Mouse (Mus musculus): ENCODE measurements at regions not wholly inside any gene's neighbourhood (a gene's known extent, or its start where the extent isn't known, plus 50 kb on each side); places are given as distances from the start of the nearest gene placed in this dataset.

GRCm38 (mm10) chr17:65000626-65001135, 164.8 kb upstream of the 4930583I09Rik start:
- 54% methylated on average over 5 of the region's 5 CpGs for WGBS
- Histone ChIP-seq H3K9ac (no peak overlapping the region), H3K9me3 (no peaks in the 10 kb centered on the region), H3K36me3 (no peaks in the 10 kb centered on the region), H3K4me2 (no peak overlapping the region), H3K27ac (no peak overlapping the region), H3K27me3 (no peaks in the 10 kb centered on the region), H3K4me1 (peaks cover 3% of the 10 kb centered on the region; the same call in 1 of the 2 replicates), H3K4me3 (no peak overlapping the region)
- ATAC-seq (ENCODE audit: insufficient number of reproducible peaks, low FRiP score, low TSS enrichment, low read depth): no peak

- WGBS: 85% methylated on average over 10 of the region's 10 CpGs
Observed at GRCm38 (mm10) chr17:64994483-64994882, 158.6 kb upstream of the 4930583I09Rik start.

DNA sequence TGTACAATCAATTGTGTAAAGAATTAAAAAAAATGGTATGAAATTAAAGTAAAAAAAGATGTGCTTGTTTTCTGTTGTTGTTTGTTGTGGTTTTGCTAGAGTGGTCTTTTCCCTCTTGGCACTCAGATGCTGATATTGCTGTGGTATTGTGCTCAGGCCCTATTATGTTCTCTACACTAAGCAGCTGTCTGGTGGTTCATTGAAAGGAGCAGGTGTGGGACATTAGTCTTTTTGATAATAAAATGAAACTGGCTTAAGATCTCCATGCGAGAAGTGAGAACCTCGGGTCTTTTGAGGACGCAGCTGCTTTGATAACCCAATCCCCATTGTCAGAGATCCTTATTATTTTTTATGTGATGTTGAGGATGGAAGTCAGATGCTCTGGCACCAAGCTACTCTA, 155.4 kb upstream of the 4930583I09Rik start:
- ATAC-seq (ENCODE audit: insufficient number of reproducible peaks, low FRiP score, low TSS enrichment, low read depth): no peak
- no peaks in the 10 kb centered on the region for H3K9me3 ChIP-seq
- no peaks in the 10 kb centered on the region for H3K4me1 ChIP-seq
- no peaks in the 10 kb centered on the region for H3K27me3 ChIP-seq
- H3K27ac ChIP-seq: no peak overlapping the region
- no peaks in the 10 kb centered on the region for H3K36me3 ChIP-seq
- H3K9ac ChIP-seq: no peak overlapping the region
- H3K4me2 ChIP-seq: no peak overlapping the region
- no peak overlapping the region for H3K4me3 ChIP-seq
- 56% methylated on average over 3 of the region's 3 CpGs for WGBS

More at GRCm38 (mm10) chr17:64994483-64994882, 158.6 kb upstream of the 4930583I09Rik start:
- H3K4me3 ChIP-seq: no peak overlapping the region
- H3K4me2 ChIP-seq: no peak overlapping the region
- H3K9me3 ChIP-seq: no peaks in the 10 kb centered on the region
- H3K36me3 ChIP-seq: no peaks in the 10 kb centered on the region
- H3K4me1 ChIP-seq: no peaks in the 10 kb centered on the region
- no peak overlapping the region for H3K27ac ChIP-seq
- no peaks in the 10 kb centered on the region for H3K27me3 ChIP-seq
- ATAC-seq (ENCODE audit: insufficient number of reproducible peaks, low FRiP score, low TSS enrichment, low read depth): no peak
- H3K9ac ChIP-seq: no peak overlapping the region

- H3K9me3 ChIP-seq: no peaks in the 10 kb centered on the region
- H3K36me3 ChIP-seq: no peaks in the 10 kb centered on the region
- WGBS: 73% methylated on average over 14 of the region's 14 CpGs
- no peak overlapping the region for H3K4me2 ChIP-seq
- no peak for ATAC-seq (ENCODE audit: insufficient number of reproducible peaks, low FRiP score, low TSS enrichment, low read depth)
- no peak overlapping the region for H3K27ac ChIP-seq
- H3K27me3 ChIP-seq: no peaks in the 10 kb centered on the region
- no peaks in the 10 kb centered on the region for H3K4me1 ChIP-seq
- H3K9ac ChIP-seq: no peak overlapping the region
- no peak overlapping the region for H3K4me3 ChIP-seq
Observed at GRCm38 (mm10) chr17:64984276-64985011, 148.6 kb upstream of the 4930583I09Rik start.

- H3K9ac ChIP-seq: no peak overlapping the region
- no peak overlapping the region for H3K4me2 ChIP-seq
- no peak overlapping the region for H3K4me3 ChIP-seq
- no peaks in the 10 kb centered on the region for H3K4me1 ChIP-seq
- no peaks in the 10 kb centered on the region for H3K9me3 ChIP-seq
- no peak for ATAC-seq (ENCODE audit: insufficient number of reproducible peaks, low FRiP score, low TSS enrichment, low read depth)
- no peak overlapping the region for H3K27ac ChIP-seq
- no peaks in the 10 kb centered on the region for H3K27me3 ChIP-seq
- H3K36me3 ChIP-seq: no peaks in the 10 kb centered on the region
- WGBS: 78% methylated on average over 2 of the region's 2 CpGs
Observed at GRCm38 (mm10) chr17:64983480-64983879, 147.6 kb upstream of the 4930583I09Rik start.

DNA sequence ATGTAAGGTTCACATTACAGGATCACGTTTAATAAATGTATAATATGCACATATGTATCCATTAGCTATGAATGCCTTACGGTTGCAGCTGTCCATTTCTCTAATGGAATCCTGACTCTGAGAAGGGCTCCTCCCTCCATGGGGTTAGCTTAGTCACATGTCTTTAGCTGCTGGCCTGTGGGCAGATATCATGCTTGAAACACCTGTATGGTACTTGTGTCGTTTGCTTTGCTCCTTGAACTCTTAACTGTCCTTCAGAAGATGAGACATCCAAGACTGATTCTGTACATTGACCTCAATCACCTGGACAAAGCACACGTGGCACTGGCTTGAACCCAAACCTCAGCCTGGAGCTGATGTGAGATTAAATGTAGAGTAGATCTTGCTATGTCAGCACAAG, 128.3 kb upstream of the 4930583I09Rik start:
- no peak overlapping the region for H3K4me2 ChIP-seq
- no peak for ATAC-seq (ENCODE audit: insufficient number of reproducible peaks, low FRiP score, low TSS enrichment, low read depth)
- H3K9ac ChIP-seq: no peak overlapping the region
- no peak overlapping the region for H3K4me3 ChIP-seq
- no peaks in the 10 kb centered on the region for H3K27me3 ChIP-seq
- H3K27ac ChIP-seq: no peak overlapping the region
- H3K4me1 ChIP-seq: no peaks in the 10 kb centered on the region
- no peaks in the 10 kb centered on the region for H3K9me3 ChIP-seq
- 79% methylated on average over 4 of the region's 4 CpGs for WGBS
- H3K36me3 ChIP-seq: no peaks in the 10 kb centered on the region

- no peaks in the 10 kb centered on the region for H3K9me3 ChIP-seq
- no peaks in the 10 kb centered on the region for H3K27me3 ChIP-seq
- no peak for ATAC-seq (ENCODE audit: insufficient number of reproducible peaks, low FRiP score, low TSS enrichment, low read depth)
- WGBS: 72% methylated on average over 2 of the region's 2 CpGs
- H3K4me2 ChIP-seq: no peak overlapping the region
- no peak overlapping the region for H3K9ac ChIP-seq
- H3K27ac ChIP-seq: no peak overlapping the region
- H3K36me3 ChIP-seq: no peaks in the 10 kb centered on the region
- no peaks in the 10 kb centered on the region for H3K4me1 ChIP-seq
- no peak overlapping the region for H3K4me3 ChIP-seq
Observed at GRCm38 (mm10) chr17:64961887-64962286, 126.0 kb upstream of the 4930583I09Rik start.

DNA sequence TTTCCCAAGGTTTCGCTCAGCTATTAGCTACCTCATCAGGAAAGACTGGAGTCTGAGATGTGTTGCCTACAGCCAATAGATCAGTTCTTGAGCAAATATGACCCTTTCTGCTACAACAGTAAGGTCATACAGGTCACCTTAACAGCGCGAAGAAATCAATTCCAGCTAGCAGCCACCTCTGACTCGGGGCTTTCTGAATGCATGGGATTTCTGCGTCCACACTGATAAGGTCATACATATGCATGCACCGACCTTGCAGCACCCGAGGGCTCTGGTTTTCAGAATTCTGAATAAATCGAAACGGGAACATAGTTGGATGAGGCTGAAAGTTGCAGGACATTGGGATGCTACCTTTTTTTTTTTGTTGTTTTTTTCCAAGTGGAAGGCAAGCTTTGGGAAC, 121.6 kb upstream of the 4930583I09Rik start:
- Histone ChIP-seq H3K36me3 (no peaks in the 10 kb centered on the region), H3K4me2 (no peak overlapping the region), H3K9ac (no peak overlapping the region), H3K4me1 (no peaks in the 10 kb centered on the region), H3K4me3 (no peak overlapping the region), H3K9me3 (no peaks in the 10 kb centered on the region), H3K27ac (no peak overlapping the region), H3K27me3 (no peaks in the 10 kb centered on the region)
- ATAC-seq (ENCODE audit: insufficient number of reproducible peaks, low FRiP score, low TSS enrichment, low read depth): no peak
- WGBS: 78% methylated on average over 9 of the region's 9 CpGs

DNA sequence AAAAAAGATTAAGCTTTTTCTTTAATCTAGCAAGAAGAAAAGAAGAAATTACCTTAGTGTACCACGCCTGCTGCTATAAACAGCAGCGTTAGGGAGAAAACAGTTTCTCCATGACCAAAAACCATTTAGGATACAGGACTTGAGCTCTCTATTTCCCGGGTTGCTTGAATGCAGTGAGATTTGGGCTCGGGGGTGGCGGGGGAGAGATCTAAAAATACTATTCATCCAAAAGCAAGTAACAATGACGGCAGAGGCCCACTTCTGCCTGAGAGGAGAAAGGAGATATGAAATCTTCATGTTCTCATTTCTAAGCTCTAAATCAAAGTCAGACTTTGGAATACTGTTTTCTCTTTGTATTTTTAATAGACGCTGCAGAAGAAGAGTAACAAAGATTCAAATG, 120.6 kb upstream of the 4930583I09Rik start:
- no peak overlapping the region for H3K9ac ChIP-seq
- no peaks in the 10 kb centered on the region for H3K27me3 ChIP-seq
- H3K4me1 ChIP-seq: no peaks in the 10 kb centered on the region
- 83% methylated on average over 7 of the region's 7 CpGs for WGBS
- no peak overlapping the region for H3K4me3 ChIP-seq
- H3K9me3 ChIP-seq: no peaks in the 10 kb centered on the region
- ATAC-seq (ENCODE audit: insufficient number of reproducible peaks, low FRiP score, low TSS enrichment, low read depth): no peak
- H3K36me3 ChIP-seq: no peaks in the 10 kb centered on the region
- no peak overlapping the region for H3K27ac ChIP-seq
- H3K4me2 ChIP-seq: no peak overlapping the region

- Histone ChIP-seq H3K4me1 (no peaks in the 10 kb centered on the region), H3K4me2 (no peak overlapping the region), H3K36me3 (no peaks in the 10 kb centered on the region), H3K27ac (no peak overlapping the region), H3K9me3 (no peaks in the 10 kb centered on the region), H3K27me3 (no peaks in the 10 kb centered on the region), H3K9ac (no peak overlapping the region), H3K4me3 (no peak overlapping the region)
- 88% methylated on average over 7 of the region's 7 CpGs for WGBS
- no peak for ATAC-seq (ENCODE audit: insufficient number of reproducible peaks, low FRiP score, low TSS enrichment, low read depth)
Observed at GRCm38 (mm10) chr17:64953275-64953674, 117.4 kb upstream of the 4930583I09Rik start.

DNA sequence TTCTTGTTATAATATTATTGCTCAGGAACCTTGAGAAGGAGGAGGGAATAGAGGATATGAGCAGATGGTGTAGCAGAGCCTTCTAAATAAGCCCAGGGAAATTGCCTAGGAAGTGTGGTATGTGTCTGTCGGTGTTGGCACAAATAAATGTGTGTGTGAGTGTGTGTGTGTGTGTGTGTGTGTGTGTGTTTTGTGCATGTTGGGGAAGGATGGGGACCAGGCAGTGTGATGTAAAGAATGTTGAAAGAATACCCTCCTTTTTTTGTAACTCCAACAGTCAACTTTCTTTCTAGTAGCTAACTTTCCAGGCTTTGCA, 115.7 kb upstream of the 4930583I09Rik start:
- Histone ChIP-seq H3K9ac (no peak overlapping the region), H3K27me3 (no peaks in the 10 kb centered on the region), H3K4me1 (no peaks in the 10 kb centered on the region), H3K9me3 (no peaks in the 10 kb centered on the region), H3K27ac (no peak overlapping the region), H3K4me3 (no peak overlapping the region), H3K4me2 (no peak overlapping the region), H3K36me3 (no peaks in the 10 kb centered on the region)
- ATAC-seq (ENCODE audit: insufficient number of reproducible peaks, low FRiP score, low TSS enrichment, low read depth): no peak
- 62% methylated on average over 1 of the region's 1 CpGs for WGBS

DNA sequence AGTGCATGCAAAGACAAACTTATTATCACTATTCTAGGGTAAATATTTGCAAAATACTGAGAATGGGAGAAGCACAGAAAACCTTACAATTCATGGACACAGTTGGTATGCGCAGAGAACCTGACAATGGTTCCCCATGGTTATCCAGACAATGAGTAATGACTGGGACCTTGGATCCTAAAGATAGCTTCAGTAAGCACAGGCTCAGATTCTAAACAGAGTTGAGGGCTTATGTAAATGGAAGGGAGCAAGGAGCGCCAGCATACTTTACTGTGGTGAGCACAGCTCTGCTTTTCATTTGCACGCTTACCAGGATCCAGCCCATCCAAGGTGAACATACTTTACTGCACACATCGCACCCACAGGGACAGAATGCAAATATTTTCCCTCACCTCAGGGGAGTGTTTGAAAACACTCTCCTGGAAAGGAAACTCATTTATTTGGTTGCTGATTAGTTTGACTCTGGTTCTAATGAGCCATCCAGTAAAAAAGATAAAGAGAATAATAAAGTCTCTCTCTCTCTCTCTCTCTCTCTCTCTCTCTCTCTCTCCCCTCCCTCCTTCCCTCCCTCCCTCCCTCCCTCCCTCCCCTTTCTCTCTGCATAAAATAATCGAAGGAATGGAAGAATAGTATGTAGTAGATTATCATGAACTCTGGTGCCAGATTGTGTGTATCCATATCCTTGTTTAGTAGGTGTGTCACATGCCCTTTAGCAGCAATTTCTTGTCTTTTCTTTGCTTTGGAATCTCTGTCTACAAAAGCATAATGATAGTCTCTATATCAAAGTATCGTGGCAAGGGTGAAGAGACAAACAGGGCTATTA, 115.1 kb upstream of the 4930583I09Rik start:
- Histone ChIP-seq H3K9ac (no peak overlapping the region), H3K27ac (no peak overlapping the region), H3K27me3 (no peaks in the 10 kb centered on the region), H3K9me3 (no peaks in the 10 kb centered on the region), H3K36me3 (no peaks in the 10 kb centered on the region), H3K4me1 (no peaks in the 10 kb centered on the region), H3K4me2 (no peak overlapping the region), H3K4me3 (no peak overlapping the region)
- 57% methylated on average over 6 of the region's 6 CpGs for WGBS
- no peak for ATAC-seq (ENCODE audit: insufficient number of reproducible peaks, low FRiP score, low TSS enrichment, low read depth)
